Mouse (Mus musculus) kidney, embryonic 14.5 days (tissue): ENCODE results near the gene Gm20441. TPM values are rescaled to one million over a fixed set of nuclear protein-coding genes. Genes with fewer than 3 reads are reported as not detected.
A peak's percentile ranks its signal among the peaks of the same experiment; 100 is the strongest.

Source experiments
- ATAC-seq: fragments of 200-750 bp; cut with Nextera tagmentation; 2 replicates; pipeline ENCODE4 v1.8.0; 2017; ENCODE audit warnings: moderate number of reproducible peaks, mild to moderate bottlenecking, moderate TSS enrichment, moderate library complexity; ENCODE audit not compliant: low FRiP score, low TSS enrichment
- H3K27ac ChIP-seq: fragments of 300-500 bp; sonication (generic); 2 replicates; pipeline ENCODE4 v1.5.1; 2014; ENCODE audit warnings: low read depth, mild to moderate bottlenecking, low read length, moderate library complexity, mixed read lengths
- H3K27me3 ChIP-seq: fragments of 300-500 bp; sonication (generic); 2 replicates; pipeline ENCODE4 v1.6.1; 2014; ENCODE audit warnings: mild to moderate bottlenecking, low read length; ENCODE audit not compliant: control insufficient read depth, insufficient read depth
- H3K36me3 ChIP-seq: fragments of 300-500 bp; sonication (generic); 2 replicates; pipeline ENCODE4 v1.6.1; 2014; ENCODE audit warnings: low read length, mixed read lengths; ENCODE audit not compliant: control insufficient read depth, insufficient read depth
- H3K4me1 ChIP-seq: fragments of 300-500 bp; sonication (generic); 2 replicates; pipeline ENCODE4 v1.6.1; 2014; ENCODE audit warnings: low read length, mixed read lengths; ENCODE audit not compliant: control insufficient read depth, insufficient read depth
- H3K4me2 ChIP-seq: fragments of 300-500 bp; sonication (generic); replicated peaks from 2 replicates; pipeline ENCODE4 v1.6.1; 2014; ENCODE audit warnings: low read depth, mild to moderate bottlenecking, low read length
- H3K4me3 ChIP-seq: fragments of 300-500 bp; sonication (generic); 2 replicates; pipeline ENCODE4 v1.5.1; 2014; ENCODE audit warnings: mild to moderate bottlenecking, low read length
- H3K9ac ChIP-seq: fragments of 300-500 bp; sonication (generic); 2 replicates; pipeline ENCODE4 v1.6.1; 2014; ENCODE audit warnings: low read depth, mild to moderate bottlenecking, low read length, moderate library complexity
- H3K9me3 ChIP-seq: fragments of 300-500 bp; sonication (generic); 2 replicates; pipeline ENCODE4 v1.6.1; 2016; ENCODE audit warnings: low read length; ENCODE audit not compliant: control insufficient read depth
- WGBS: fragments of 180-500 bp; shearing (Covaris S2); extraction: QIAGEN DNeasy Blood & Tissue Kit; methylation state at CpG from one replicate; pipeline ENCODE4 v1.1.7; 2014; 5-methylcytosine and 5-hydroxymethylcytosine counted together
- polyA plus RNA-seq: library from polyadenylated mRNA; unstranded; fragments of >200 nt; fragmentation: Nextera tagmentation; extraction: Ambion mirVana; gene quantifications from 2 replicates; pipeline ENCODE4 v1.2.1, GENCODE M21; 2014

Gm20441 gene
- polyA plus RNA-seq, result not detected in 2 replicates

DNA sequence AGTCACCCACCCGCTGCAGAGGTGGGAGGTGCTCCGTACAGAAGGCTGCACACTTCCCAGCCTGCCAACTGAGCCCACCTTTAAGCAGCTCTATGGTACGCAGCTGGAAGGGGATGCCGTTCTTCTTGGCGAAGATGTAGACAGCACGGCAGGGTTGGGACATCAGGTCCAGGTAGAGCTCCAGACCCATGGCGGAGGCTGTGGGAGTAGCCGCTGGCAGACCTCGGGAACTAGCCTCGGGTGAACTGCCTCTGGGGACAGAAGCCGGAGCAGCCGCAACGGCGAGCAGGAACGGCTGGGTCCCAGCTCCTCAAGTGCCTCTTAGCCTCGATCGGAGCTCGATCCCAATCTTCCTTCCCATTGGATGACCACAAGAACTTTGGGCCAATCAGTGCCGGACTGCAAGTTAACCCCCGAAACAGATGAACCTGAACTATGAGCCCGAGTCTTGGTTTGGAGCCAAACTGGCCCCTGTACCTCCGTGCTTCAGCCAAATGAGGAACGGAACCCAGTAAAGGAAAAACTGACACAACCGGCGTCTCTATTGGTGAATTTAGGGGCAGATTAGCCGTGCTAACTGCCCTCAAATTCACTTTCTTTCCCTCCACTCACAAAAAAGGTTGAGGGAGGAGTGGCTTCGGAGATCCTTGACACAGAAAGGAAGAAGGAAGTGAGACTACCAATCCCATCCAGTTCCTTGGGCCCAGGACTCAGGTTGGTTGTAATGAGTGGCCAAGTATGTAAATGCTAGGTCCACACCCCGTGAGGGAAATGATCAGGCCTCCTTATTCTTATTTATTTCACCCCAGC is at the start of gene Gm20441, which contains the start of gene Gstt3:
TSS of gene Gm20441 (minus strand) at position 186 of the 810 bp plus-strand sequence.
TSS of gene Gstt3 (minus strand) at position 646 of the 810 bp plus-strand sequence.
- Histone ChIP-seq H3K4me2 (peak within 1 kb of the TSS; percentile 92), H3K4me1 (no peaks in the 10 kb centered on the region; the same call in 1 of the 2 replicates), H3K9me3 (no peaks in the 10 kb centered on the region), H3K27me3 (no peaks in the 10 kb centered on the region), H3K36me3 (no peaks in the 10 kb centered on the region), H3K27ac (peak within 1 kb of the TSS; percentile 80), H3K4me3 (peak within 1 kb of the TSS; percentile 54), H3K9ac (peak within 1 kb of the TSS; percentile 62)
- peak; percentile 78 for ATAC-seq
- 1% methylated on average over 28 of the region's 28 CpGs for WGBS

DNA sequence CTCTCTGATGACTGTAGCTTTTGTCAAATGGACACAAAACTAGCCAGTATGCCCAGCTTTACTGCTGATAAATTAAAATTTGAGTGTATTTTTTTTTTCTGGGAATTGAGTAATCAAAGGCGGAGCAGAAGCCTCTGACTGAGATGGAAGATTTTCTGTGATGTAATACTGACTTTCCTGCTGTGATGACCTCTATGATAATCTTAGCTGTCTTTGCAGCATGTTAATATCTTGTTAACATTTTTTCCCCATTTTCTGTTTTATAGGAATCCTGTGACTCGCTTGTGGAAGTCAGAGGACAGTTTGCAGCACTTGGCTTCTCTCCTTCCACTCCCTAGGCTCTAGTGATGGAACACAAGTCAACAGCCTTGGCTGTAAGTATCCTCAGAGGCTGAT is 49.5 kb upstream of the Gm20441 start:
- H3K27me3 ChIP-seq, result no peaks in the 10 kb centered on the region
- H3K27ac ChIP-seq, result no peak overlapping the region
- peaks cover 5% of the 10 kb centered on the region; the same call in 1 of the 2 replicates for H3K4me1 ChIP-seq
- H3K9me3 ChIP-seq, result no peaks in the 10 kb centered on the region
- H3K4me2 ChIP-seq, result no peak overlapping the region
- H3K4me3 ChIP-seq, result no peak overlapping the region
- no peak for ATAC-seq
- no peaks in the 10 kb centered on the region for H3K36me3 ChIP-seq
- 93% methylated on average over 2 of the region's 2 CpGs for WGBS
- H3K9ac ChIP-seq, result no peak overlapping the region

DNA sequence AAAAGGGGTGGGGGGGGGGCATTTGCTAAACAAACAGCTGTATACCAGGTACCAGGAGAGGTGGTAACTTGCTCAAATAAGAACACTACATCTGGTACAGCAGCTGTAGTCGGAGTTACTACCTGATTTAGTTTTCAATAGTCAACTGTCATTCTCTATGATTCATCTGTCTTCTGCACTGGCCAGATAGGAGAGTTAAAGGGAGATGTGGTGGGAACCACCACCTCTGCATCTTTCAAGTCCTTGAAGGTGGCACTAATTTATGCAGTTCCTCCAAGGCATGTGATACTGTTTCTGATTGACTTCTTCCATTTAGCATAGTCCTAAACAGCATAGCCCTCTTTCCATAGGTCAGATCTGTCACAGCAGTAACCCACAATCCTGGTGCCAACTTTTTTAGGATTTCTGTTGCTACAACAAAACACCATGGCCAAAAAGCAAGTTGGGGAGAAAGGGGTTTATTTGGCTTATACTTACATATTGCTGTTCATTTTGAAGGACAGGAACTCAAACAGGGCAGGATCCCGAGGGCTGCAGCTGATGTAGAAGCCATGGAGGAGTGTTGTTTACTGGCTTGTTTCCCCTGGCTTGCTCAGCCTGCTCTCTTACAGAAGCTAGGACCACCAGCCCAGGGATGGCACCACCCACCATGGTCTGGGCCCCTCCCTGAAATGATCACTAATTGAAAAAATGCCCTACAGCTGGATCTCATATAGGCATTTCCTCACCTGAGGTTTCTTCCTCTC is 48.9 kb upstream of the Gm20441 start:
- peaks cover 5% of the 10 kb centered on the region; the same call in 1 of the 2 replicates for H3K4me1 ChIP-seq
- H3K4me3 ChIP-seq, result no peak overlapping the region
- no peak overlapping the region for H3K9ac ChIP-seq
- ATAC-seq, result no peak
- no peaks in the 10 kb centered on the region for H3K9me3 ChIP-seq
- H3K36me3 ChIP-seq, result no peaks in the 10 kb centered on the region
- no peak overlapping the region for H3K4me2 ChIP-seq
- H3K27ac ChIP-seq, result no peak overlapping the region
- no peaks in the 10 kb centered on the region for H3K27me3 ChIP-seq
- WGBS, result 83% methylated on average over 2 of the region's 2 CpGs

DNA sequence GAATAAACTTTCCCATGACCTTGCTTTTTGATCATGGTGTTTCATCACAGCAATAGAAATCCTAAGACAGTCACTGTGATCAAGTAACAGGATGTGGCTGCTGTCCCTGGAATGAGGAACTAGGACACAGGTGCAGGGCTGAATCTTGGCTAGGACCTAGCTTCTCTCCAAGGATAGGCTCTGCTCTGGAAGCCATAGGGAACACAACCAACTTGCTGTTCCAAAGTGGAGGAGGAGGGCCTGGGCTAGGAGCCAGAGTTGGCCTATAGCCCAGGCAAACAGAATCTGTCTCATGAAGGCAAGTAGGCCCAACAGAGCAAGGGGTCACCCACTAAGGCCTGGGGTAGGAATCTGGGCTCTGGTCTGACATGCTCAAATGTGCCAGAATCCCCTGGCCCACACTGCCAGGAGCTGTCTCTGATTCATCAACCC is 47.8 kb upstream of the Gm20441 start:
- ATAC-seq, result no peak
- no peak overlapping the region for H3K27ac ChIP-seq
- H3K9me3 ChIP-seq, result no peaks in the 10 kb centered on the region
- H3K4me1 ChIP-seq, result peaks cover 3% of the 10 kb centered on the region; the same call in 1 of the 2 replicates
- no peak overlapping the region for H3K9ac ChIP-seq
- no peak overlapping the region for H3K4me3 ChIP-seq
- no peak overlapping the region for H3K4me2 ChIP-seq
- H3K36me3 ChIP-seq, result no peaks in the 10 kb centered on the region
- no peaks in the 10 kb centered on the region for H3K27me3 ChIP-seq

DNA sequence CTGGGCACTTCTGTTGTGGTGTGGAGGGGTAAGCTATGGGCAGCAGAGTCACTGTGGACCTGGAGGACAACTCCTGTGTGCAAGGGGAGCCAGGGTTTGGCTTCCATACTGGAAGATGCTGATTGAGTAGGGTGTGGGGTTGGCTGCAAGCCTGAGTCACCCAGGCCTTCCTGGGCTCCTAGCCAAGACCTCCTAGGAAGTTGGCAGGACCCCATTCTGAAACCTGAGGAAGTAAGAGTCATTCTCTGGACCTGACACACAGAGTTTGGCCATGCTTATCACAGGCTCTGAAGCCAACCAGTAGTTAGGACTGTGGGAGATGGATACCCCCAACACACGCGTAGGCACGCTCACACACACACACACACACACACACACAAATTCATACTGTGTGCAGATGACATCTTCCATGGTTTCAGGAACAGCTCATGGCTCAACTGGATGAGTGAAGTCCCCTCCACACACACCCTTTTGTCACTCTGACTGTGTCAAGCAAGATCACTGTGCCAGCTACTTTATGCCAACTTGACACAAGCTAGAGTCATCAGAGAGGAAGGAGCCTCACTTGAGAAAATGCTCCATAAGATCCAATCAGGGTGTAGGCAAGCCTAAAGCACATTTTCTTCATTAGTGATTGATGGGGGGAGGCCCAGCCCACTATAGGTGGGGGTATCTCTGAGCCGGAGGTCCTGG is 47.1 kb upstream of the Gm20441 start:
- Histone ChIP-seq H3K36me3 (no peaks in the 10 kb centered on the region), H3K4me1 (no peaks in the 10 kb centered on the region), H3K27me3 (no peaks in the 10 kb centered on the region), H3K9me3 (peaks cover 4% of the 10 kb centered on the region; the same call in 1 of the 2 replicates), H3K4me3 (no peak overlapping the region), H3K4me2 (no peak overlapping the region), H3K9ac (no peak overlapping the region), H3K27ac (no peak overlapping the region)
- ATAC-seq, result no peak
- WGBS, result 92% methylated on average over 4 of the region's 4 CpGs

DNA sequence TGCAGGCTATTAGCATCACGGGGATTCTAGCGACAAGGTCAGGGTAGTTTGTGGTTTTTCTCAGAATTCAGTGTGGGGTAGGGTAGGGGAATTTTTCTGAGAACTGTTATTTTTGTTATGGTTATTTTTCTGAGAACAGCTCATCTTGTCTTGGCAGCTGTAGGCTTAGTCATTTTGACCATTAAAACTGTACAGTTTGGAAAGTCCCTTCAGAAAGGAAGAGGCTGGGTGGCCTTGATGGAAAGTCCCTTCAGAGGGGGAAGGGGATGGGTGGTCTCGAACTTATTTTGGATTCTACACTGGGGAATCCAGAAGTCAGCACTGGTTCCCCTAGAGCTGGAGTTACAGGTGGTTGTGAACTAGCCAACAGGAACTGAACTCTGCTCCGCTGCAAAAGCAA is 43.8 kb upstream of the Gm20441 start:
- H3K9me3 ChIP-seq, result peaks cover 4% of the 10 kb centered on the region; the same call in 1 of the 2 replicates
- H3K27ac ChIP-seq, result no peak overlapping the region

DNA sequence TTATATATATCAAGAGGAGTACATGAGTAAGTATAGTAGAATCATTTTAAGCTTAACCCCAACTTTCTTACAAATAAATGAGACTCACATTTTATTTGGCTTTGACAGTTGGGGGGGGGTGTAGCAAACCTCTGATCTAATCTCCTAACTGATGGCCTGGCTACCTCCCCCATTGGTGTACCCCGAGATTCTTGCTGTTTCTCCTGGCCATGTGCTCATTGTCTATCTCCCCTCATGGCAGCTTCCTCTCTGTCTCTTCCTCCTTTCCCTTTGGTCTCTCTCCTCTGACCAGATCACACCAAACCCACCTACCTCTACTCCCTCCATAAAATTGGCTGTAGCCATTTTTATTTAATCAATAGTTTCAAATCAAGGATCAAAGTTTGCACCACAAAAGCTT is 43.0 kb upstream of the Gm20441 start:
- Histone ChIP-seq H3K36me3 (no peaks in the 10 kb centered on the region), H3K9ac (no peak overlapping the region), H3K27me3 (no peaks in the 10 kb centered on the region), H3K4me1 (no peaks in the 10 kb centered on the region), H3K4me3 (no peak overlapping the region), H3K4me2 (no peak overlapping the region), H3K9me3 (peaks cover 4% of the 10 kb centered on the region; the same call in 1 of the 2 replicates), H3K27ac (no peak overlapping the region)
- 79% methylated on average over 1 of the region's 1 CpGs for WGBS
- no peak for ATAC-seq

More for the DNA sequence above, 43.8 kb upstream of the Gm20441 start:
- Histone ChIP-seq H3K9ac (no peak overlapping the region), H3K4me1 (no peaks in the 10 kb centered on the region), H3K4me3 (no peak overlapping the region), H3K36me3 (no peaks in the 10 kb centered on the region), H3K4me2 (no peak overlapping the region), H3K27me3 (no peaks in the 10 kb centered on the region)
- 89% methylated on average over 4 of the region's 4 CpGs for WGBS
- ATAC-seq, result no peak

DNA sequence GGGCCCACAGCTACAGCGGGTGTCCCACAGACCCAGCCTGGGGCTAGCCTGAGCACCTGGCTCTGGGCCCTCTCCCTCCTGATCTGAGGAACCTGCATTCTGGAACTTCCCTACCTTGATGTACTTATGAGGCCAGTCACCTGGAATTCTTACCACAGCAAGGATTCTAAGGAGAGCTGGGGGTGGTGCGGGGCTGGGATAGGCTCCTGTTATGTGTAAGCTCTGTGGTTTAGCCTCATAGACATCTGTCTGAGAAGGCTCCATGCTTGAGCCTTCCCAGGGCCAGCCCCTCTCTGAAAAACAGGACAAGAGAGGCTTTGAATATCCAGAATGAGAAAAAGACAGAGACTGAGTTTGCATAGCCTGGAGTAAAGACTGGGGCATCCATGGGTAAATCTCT is 41.7 kb upstream of the Gm20441 start, which contains the start of gene Gstt4:
TSS of gene Gstt4 (minus strand) at position 101 of the 400 bp plus-strand sequence.
- WGBS, result 90% methylated on average over 2 of the region's 2 CpGs
- H3K4me1 ChIP-seq, result no peaks in the 10 kb centered on the region
- no peak within 1 kb of the TSS for H3K9ac ChIP-seq
- H3K27me3 ChIP-seq, result no peaks in the 10 kb centered on the region
- no peak within 1 kb of the TSS for H3K27ac ChIP-seq
- no peak for ATAC-seq
- H3K4me3 ChIP-seq, result no peak within 1 kb of the TSS
- no peaks in the 10 kb centered on the region for H3K36me3 ChIP-seq
- no peak within 1 kb of the TSS for H3K4me2 ChIP-seq
- H3K9me3 ChIP-seq, result peaks cover 4% of the 10 kb centered on the region; the same call in 1 of the 2 replicates
